Mouse (Mus musculus): ENCODE measurements around the gene Rraga.
"Not testable (repeated sequence)": the region's sequence is repeated elsewhere in the genome, so short reads cannot be mapped to it uniquely, and the experiment has no call there.

Gene Rraga

GRCm38 (mm10) chr4:86588236-86588635 is 12.8 kb downstream of the Rraga start:
- no peak for DNase-seq (ENCODE audit: low read depth, low spot score)

GRCm38 (mm10) chr4:86591304-86591703 is 15.8 kb downstream of the Rraga start:
- no peak for DNase-seq (ENCODE audit: low read depth, low spot score)

GRCm38 (mm10) chr4:86611524-86612288 is 36.2 kb downstream of the Rraga start, which contains the start of gene Haus6:
Haus6 (minus strand) TSS chr4:86612055.
- peak; percentile 98 for DNase-seq (ENCODE audit: low read depth, low spot score)

GRCm38 (mm10) chr4:86612289-86612620 is 36.8 kb downstream of the Rraga start:
- no peak for DNase-seq (ENCODE audit: low read depth, low spot score)

- no peak for DNase-seq (ENCODE audit: low read depth, low spot score)
Measured at GRCm38 (mm10) chr4:86620506-86620905, 45.0 kb downstream of the Rraga start.

- no peak for DNase-seq (ENCODE audit: low read depth, low spot score)
Measured at GRCm38 (mm10) chr4:86622116-86622515, 46.6 kb downstream of the Rraga start.

GRCm38 (mm10) chr4:86622532-86622931 is 47.1 kb downstream of the Rraga start:
- not testable (repeated sequence) for DNase-seq (ENCODE audit: low read depth, low spot score)

GRCm38 (mm10) chr4:86625463-86625862 is 50.0 kb downstream of the Rraga start:
- DNase-seq (ENCODE audit: low read depth, low spot score): no peak

GRCm38 (mm10) chr4:86626496-86626895 is 51.0 kb downstream of the Rraga start:
- not testable (repeated sequence) for DNase-seq (ENCODE audit: low read depth, low spot score)
